Mouse (Mus musculus) lung, postnatal 0 days (tissue): Measurements from ENCODE around the gene 5730522E02Rik.

Source experiments
- CTCF ChIP-seq: IDR thresholded peaks from 2 replicates; pipeline ENCODE4 v1.5.1; 2016; ENCODE audit warnings: antibody characterized with exemption, mild to moderate bottlenecking
- EP300 ChIP-seq: IDR thresholded peaks from 2 replicates; pipeline ENCODE4 v1.6.1; 2016; ENCODE audit warnings: antibody characterized with exemption, mild to moderate bottlenecking, control low read depth

DNA sequence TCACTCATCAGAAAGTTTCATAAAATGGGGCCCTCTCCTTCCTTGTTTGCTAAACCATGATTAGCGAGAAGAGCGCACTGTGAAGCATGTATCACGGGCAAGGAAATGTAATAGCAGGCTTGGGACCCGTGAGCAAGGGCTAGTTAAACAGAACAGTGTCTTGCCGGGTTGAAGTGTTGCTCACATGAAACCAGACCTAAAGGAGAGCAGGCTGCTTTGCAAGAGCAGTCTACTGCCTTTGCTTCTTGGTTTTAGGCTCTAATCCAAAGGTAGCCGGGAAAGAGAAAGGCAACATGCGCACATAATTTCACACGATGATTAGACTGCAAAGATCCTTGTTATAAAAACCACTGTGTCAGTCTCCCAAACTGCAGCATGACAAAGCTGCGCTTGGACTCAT is 354.8 kb downstream of the 5730522E02Rik start:
- no peak for TF ChIP-seq CTCF
- TF ChIP-seq EP300: no peak
